Mouse (Mus musculus) activated CD4-positive, CD25-positive, alpha-beta regulatory T cell (primary cell): ENCODE data around the gene Tgfbi. TPM values are rescaled to one million over a fixed set of nuclear protein-coding genes. Genes with fewer than 3 reads are reported as not detected.

ENCODE experiments used
- polyA plus RNA-seq, 2 experiments: library from polyadenylated mRNA; unstranded; fragments of 100-300 nt; shearing (Covaris generic); gene quantifications; one replicate each; pipeline ENCODE4 v1.2.1; 2017

Tgfbi gene
- polyA plus RNA-seq = 1 to 10 TPM; 1.1 to 7.5 TPM

GRCm38 (mm10) chr13:56609103-56609856, at the start of gene Tgfbi:
Gene Tgfbi, plus strand, starts transcription at chr13:56609523.

Other genes with a start within 250 kb of the Tgfbi start
- not detected for gene Gm3045, start 182.9 kb upstream of the Tgfbi start, polyA plus RNA-seq
- not detected for gene Slc25a48, start 171.2 kb upstream of the Tgfbi start, polyA plus RNA-seq
- gene Il9, start 127.3 kb upstream of the Tgfbi start, polyA plus RNA-seq = not detected
- gene Fbxl21, start 87.1 kb upstream of the Tgfbi start, polyA plus RNA-seq = 1 to 10 TPM in 1 of 2 experiments, under 1 TPM in 1; 0.70 to 1.1 TPM
- not detected for gene Lect2, start 61.0 kb upstream of the Tgfbi start, polyA plus RNA-seq
- gene Smad5, start 93.5 kb downstream of the Tgfbi start, polyA plus RNA-seq = 10 to 100 TPM; 13.5 to 13.7 TPM
- not detected for gene Gm45623, start 144.3 kb downstream of the Tgfbi start, polyA plus RNA-seq